Mouse (Mus musculus) urinary bladder, postnatal 14 days (tissue): ENCODE results near the gene Rmi1.
"Not testable (repeated sequence)": the region's sequence is repeated elsewhere in the genome, so short reads cannot be mapped to it uniquely, and the experiment has no call there.

Experiments used
- DNase-seq: peaks from one replicate; pipeline ENCODE4 v3.0.0; 2021; ENCODE audit warnings: low spot score

Gene Rmi1

GRCm38 (mm10) chr13:58402003-58402743 is at the start of gene Rmi1:
Gene Rmi1 (plus strand): TSS chr13:58402248.
- peak; percentile 98 for DNase-seq

GRCm38 (mm10) chr13:58352996-58353395 is 49.1 kb upstream of the Rmi1 start:
- no peak for DNase-seq

- peak; percentile 87 for DNase-seq
Observed at GRCm38 (mm10) chr13:58358629-58359303, 43.3 kb upstream of the Rmi1 start, which contains the start of gene Kif27. Gene Kif27 (minus strand): TSS chr13:58359122.

GRCm38 (mm10) chr13:58359304-58359653 is 42.8 kb upstream of the Rmi1 start:
- DNase-seq, result no peak

- DNase-seq, result no peak
Observed at GRCm38 (mm10) chr13:58364353-58365175, 37.5 kb upstream of the Rmi1 start.

- DNase-seq, result not testable (repeated sequence)
Observed at GRCm38 (mm10) chr13:58365179-58365578, 36.9 kb upstream of the Rmi1 start.

- DNase-seq, result no peak
Observed at GRCm38 (mm10) chr13:58366373-58366772, 35.7 kb upstream of the Rmi1 start.

- DNase-seq, result no peak
Observed at GRCm38 (mm10) chr13:58367641-58368040, 34.4 kb upstream of the Rmi1 start.

- DNase-seq, result no peak
Observed at GRCm38 (mm10) chr13:58368835-58369234, 33.2 kb upstream of the Rmi1 start.

GRCm38 (mm10) chr13:58372278-58373152 is 29.5 kb upstream of the Rmi1 start:
- no peak for DNase-seq

GRCm38 (mm10) chr13:58373153-58373470 is 28.9 kb upstream of the Rmi1 start:
- DNase-seq, result no peak

- DNase-seq, result no peak
Observed at GRCm38 (mm10) chr13:58384371-58384770, 17.7 kb upstream of the Rmi1 start.

- DNase-seq, result peak; percentile 73
Observed at GRCm38 (mm10) chr13:58384779-58385546, 17.1 kb upstream of the Rmi1 start, which contains the start of gene 2210016F16Rik. Gene 2210016F16Rik (minus strand): TSS chr13:58385225.

- DNase-seq, result no peak
Observed at GRCm38 (mm10) chr13:58385547-58385920, 16.5 kb upstream of the Rmi1 start.

GRCm38 (mm10) chr13:58387948-58388347 is 14.1 kb upstream of the Rmi1 start:
- DNase-seq, result peak; percentile 80

- no peak for DNase-seq
Observed at GRCm38 (mm10) chr13:58388379-58388778, 13.7 kb upstream of the Rmi1 start.

GRCm38 (mm10) chr13:58389324-58389951 is 12.6 kb upstream of the Rmi1 start:
- DNase-seq, result no peak

- DNase-seq, result not testable (repeated sequence)
Observed at GRCm38 (mm10) chr13:58394392-58394791, 7.7 kb upstream of the Rmi1 start.

- no peak for DNase-seq
Observed at GRCm38 (mm10) chr13:58397651-58398050, 4.4 kb upstream of the Rmi1 start.

- DNase-seq, result no peak
Observed at GRCm38 (mm10) chr13:58400576-58400975, 1.5 kb upstream of the Rmi1 start.
